Mouse (Mus musculus) spleen, adult 2 months (tissue): Measurements from ENCODE around the gene Gm17490.

Experiments used
- CTCF ChIP-seq: fragments of 200-500 bp; IDR thresholded peaks from 2 replicates; pipeline ENCODE4 v1.5.1; 2011; ENCODE audit warnings: mild to moderate bottlenecking, inconsistent platforms; ENCODE audit not compliant: insufficient read depth, insufficient read length, insufficient replicate concordance; ENCODE audit errors: extremely low read depth
- POLR2A ChIP-seq: fragments of 200-500 bp; IDR thresholded peaks from 2 replicates; pipeline ENCODE4 v1.6.1; 2011; ENCODE audit warnings: low read depth, low read length, inconsistent platforms

GRCm38 (mm10) chr2:11652780-11653179, 26.7 kb upstream of the Gm17490 start:
- TF ChIP-seq POLR2A (no peak), CTCF (no peak)
